Mouse (Mus musculus) limb, embryonic 14.5 days (tissue): ENCODE data around the gene Parvb. TPM values are rescaled to one million over a fixed set of nuclear protein-coding genes. Genes with fewer than 3 reads are reported as not detected.

Experiments used
- ATAC-seq: fragments of 200-750 bp; cut with Nextera tagmentation; 2 replicates; pipeline ENCODE4 v1.8.0; 2017; ENCODE audit warnings: low read depth, moderate number of reproducible peaks, moderate TSS enrichment; ENCODE audit not compliant: low FRiP score
- DNase-seq: peaks from one replicate; pipeline ENCODE4 v3.0.0-alpha.2; 2015; ENCODE audit warnings: low spot score
- H3K27ac ChIP-seq: fragments of 300-500 bp; sonication (generic); replicated peaks from 2 replicates; pipeline ENCODE4 v1.5.1; 2014; ENCODE audit warnings: low read depth, mild to moderate bottlenecking, low read length, moderate library complexity, mixed read lengths
- H3K27me3 ChIP-seq: fragments of 300-500 bp; sonication (generic); 2 replicates; pipeline ENCODE4 v1.6.1; 2014; ENCODE audit warnings: low read length, mixed read lengths; ENCODE audit not compliant: control insufficient read depth, insufficient read depth
- H3K36me3 ChIP-seq: fragments of 300-500 bp; sonication (generic); 2 replicates; pipeline ENCODE4 v1.6.1; 2014; ENCODE audit warnings: mild to moderate bottlenecking, low read length, moderate library complexity, mixed read lengths; ENCODE audit not compliant: control insufficient read depth, insufficient read depth
- H3K4me1 ChIP-seq: fragments of 300-500 bp; sonication (generic); 2 replicates; pipeline ENCODE4 v1.6.1; 2014; ENCODE audit warnings: antibody characterized with exemption, low read length, mixed read lengths; ENCODE audit not compliant: control insufficient read depth, insufficient read depth
- H3K4me2 ChIP-seq: fragments of 300-500 bp; sonication (generic); replicated peaks from 2 replicates; pipeline ENCODE4 v1.6.1; 2014; ENCODE audit warnings: low read depth, mild to moderate bottlenecking, low read length, moderate library complexity; ENCODE audit not compliant: severe bottlenecking
- H3K4me3 ChIP-seq: fragments of 300-500 bp; sonication (generic); replicated peaks from 2 replicates; pipeline ENCODE4 v1.5.1; 2014; ENCODE audit warnings: low read length
- H3K9ac ChIP-seq: fragments of 300-500 bp; sonication (generic); 2 replicates; pipeline ENCODE4 v1.6.1; 2014; ENCODE audit warnings: mild to moderate bottlenecking, low read depth, low read length, moderate library complexity; ENCODE audit not compliant: severe bottlenecking
- H3K9me3 ChIP-seq: fragments of 300-500 bp; sonication (generic); 2 replicates; pipeline ENCODE4 v1.6.1; 2016; ENCODE audit warnings: low read length; ENCODE audit not compliant: control insufficient read depth
- POLR2A ChIP-seq: fragments of 200-500 bp; IDR thresholded peaks from 2 replicates; pipeline ENCODE4 v1.8.0; 2012; ENCODE audit warnings: inconsistent platforms, mild to moderate bottlenecking, moderate library complexity, borderline replicate concordance; ENCODE audit not compliant: insufficient read depth, insufficient read length; ENCODE audit errors: extremely low read depth
- WGBS: fragments of 180-500 bp; shearing (Covaris S2); extraction: QIAGEN DNeasy Blood & Tissue Kit; methylation state at CpG from one replicate; pipeline ENCODE4 v1.1.7; 2014; 5-methylcytosine and 5-hydroxymethylcytosine counted together
- polyA plus RNA-seq, 2 experiments: library from polyadenylated mRNA; depleted of rRNA in 1 of 2; stranded (reverse) in 1 of 2; unstranded in 1 of 2; fragments of >200 nt; fragmentation: Nextera tagmentation in 1 of 2; extraction: Ambion mirVana in 1 of 2; gene quantifications; 2 replicates each; pipeline versions ENCODE4 v1.2.1 to v1.2.3; 2012 to 2014

The Parvb gene
- polyA plus RNA-seq, 2 experiments = 2.4 to 13.5 TPM

- no peak overlapping the region for H3K4me3 ChIP-seq
- ATAC-seq (no peak), DNase-seq (no peak)
- H3K4me2 ChIP-seq = no peak overlapping the region
- H3K27me3 ChIP-seq = no peaks in the 10 kb centered on the region
- H3K27ac ChIP-seq = no peak overlapping the region
- 78% methylated on average over 4 of the region's 4 CpGs for WGBS
- no peaks in the 10 kb centered on the region for H3K4me1 ChIP-seq
- no peaks in the 10 kb centered on the region for H3K9me3 ChIP-seq
- H3K9ac ChIP-seq = no peak overlapping the region
- no peak for TF ChIP-seq POLR2A
- H3K36me3 ChIP-seq = no peaks in the 10 kb centered on the region
Measured at GRCm38 (mm10) chr15:84266290-84266689, 34.4 kb downstream of the Parvb start.

- Histone ChIP-seq H3K36me3 (no peaks in the 10 kb centered on the region), H3K27ac (no peak overlapping the region), H3K4me1 (no peaks in the 10 kb centered on the region), H3K4me2 (no peak overlapping the region), H3K9ac (no peak overlapping the region), H3K9me3 (no peaks in the 10 kb centered on the region), H3K27me3 (no peaks in the 10 kb centered on the region), H3K4me3 (no peak overlapping the region)
- 94% methylated on average over 11 of the region's 11 CpGs for WGBS
- DNase-seq (no peak), ATAC-seq (no peak)
- TF ChIP-seq POLR2A = no peak
Measured at GRCm38 (mm10) chr15:84267720-84268260, 35.9 kb downstream of the Parvb start.

- Histone ChIP-seq H3K4me1 (no peaks in the 10 kb centered on the region), H3K27ac (no peak overlapping the region), H3K9me3 (no peaks in the 10 kb centered on the region), H3K36me3 (no peaks in the 10 kb centered on the region), H3K4me2 (no peak overlapping the region), H3K27me3 (no peaks in the 10 kb centered on the region), H3K4me3 (no peak overlapping the region), H3K9ac (no peak overlapping the region)
- 80% methylated on average over 10 of the region's 10 CpGs for WGBS
- DNase-seq (no peak), ATAC-seq (no peak)
- TF ChIP-seq POLR2A = no peak
Measured at GRCm38 (mm10) chr15:84269107-84269633, 37.3 kb downstream of the Parvb start.

GRCm38 (mm10) chr15:84270032-84270431 lies 38.2 kb downstream of the Parvb start:
- H3K4me1 ChIP-seq = no peaks in the 10 kb centered on the region
- no peak overlapping the region for H3K9ac ChIP-seq
- DNase-seq = no peak
- no peak overlapping the region for H3K4me2 ChIP-seq
- no peaks in the 10 kb centered on the region for H3K27me3 ChIP-seq
- no peak for ATAC-seq
- 76% methylated on average over 4 of the region's 5 CpGs for WGBS
- no peak overlapping the region for H3K27ac ChIP-seq
- no peaks in the 10 kb centered on the region for H3K36me3 ChIP-seq
- no peak overlapping the region for H3K4me3 ChIP-seq
- TF ChIP-seq POLR2A = no peak
- H3K9me3 ChIP-seq = no peaks in the 10 kb centered on the region

- 77% methylated on average over 6 of the region's 6 CpGs for WGBS
Measured at GRCm38 (mm10) chr15:84270463-84270862, 38.6 kb downstream of the Parvb start.

More at GRCm38 (mm10) chr15:84270463-84270862, 38.6 kb downstream of the Parvb start:
- no peaks in the 10 kb centered on the region for H3K27me3 ChIP-seq
- DNase-seq (no peak), ATAC-seq (no peak)
- no peaks in the 10 kb centered on the region for H3K9me3 ChIP-seq
- no peak for TF ChIP-seq POLR2A
- no peaks in the 10 kb centered on the region for H3K4me1 ChIP-seq
- no peaks in the 10 kb centered on the region for H3K36me3 ChIP-seq
- H3K4me2 ChIP-seq = no peak overlapping the region
- no peak overlapping the region for H3K9ac ChIP-seq
- H3K27ac ChIP-seq = no peak overlapping the region
- H3K4me3 ChIP-seq = no peak overlapping the region
